Mouse (Mus musculus): ENCODE measurements around the gene Lmo7.

- TF ChIP-seq POLR2A (IDR thresholded peaks at IDR 0.05; ENCODE audit: low read depth, low read length) (no peak), CTCF (IDR thresholded peaks at IDR 0.05; ENCODE audit: extremely low read depth, insufficient read depth, insufficient read length, insufficient replicate concordance) (no peak)
These were observed 104.4 kb downstream of the Lmo7 start for GRCm38 (mm10) chr14:101834109-101834508.

Data from spleen, adult 2 months (tissue).